ENCODE assay signal across 10 mouse cellular contexts in genomic region chr13:95419204-95419749, GRCm38 (mm10). TPM values are rescaled to one million over a fixed set of nuclear protein-coding genes. Genes with fewer than 3 reads are reported as not detected.
DNase-seq lines count a peak whose midpoint lies in the region; ATAC-seq and TF ChIP-seq lines count a peak whose summit lies in the region.
"Had no signal": no experiment of that assay in that cellular context is flagged by ENCODE, and none has a peak within 500 bp of the region (broad histone marks: within the 10 kb centered on the region; RNA-seq: fewer than 3 reads in every experiment).

No protein-coding gene starts in this region.

- ATAC-seq in kidney, embryonic 14.5 days (ENCODE audit: low FRiP score, low TSS enrichment): peak; percentile 39; the same call in 1 of the 2 replicates
- ATAC-seq in forebrain, postnatal 0 days: peak; percentile 79
- ATAC-seq in midbrain, embryonic 15.5 days (replicated peaks): peak; percentile 92

- WGBS in kidney, embryonic 14.5 days: 13% methylated on average over 8 of the region's 8 CpGs
- 14% methylated on average over 8 of the region's 8 CpGs for WGBS in forebrain, postnatal 0 days
- 13% methylated on average over 8 of the region's 8 CpGs for WGBS in midbrain, embryonic 15.5 days

- no peak for TF ChIP-seq CTCF in forebrain, postnatal 0 days (IDR thresholded peaks at IDR 0.05; ENCODE audit: low read depth)

- H3K4me2 ChIP-seq in kidney, embryonic 14.5 days (replicated peaks; ENCODE audit: low read depth, low read length): peak overlapping the region; percentile 13; the same call in 1 of the 2 replicates
- 0 out of 2 replicates have a peak overlapping the region, but pooled peaks have one; percentile 8 for H3K4me2 ChIP-seq in forebrain, postnatal 0 days (ENCODE audit: low read depth)
- H3K4me2 ChIP-seq in midbrain, embryonic 15.5 days: peak overlapping the region; percentile 35
- H3K4me2 ChIP-seq: liver, embryonic 15.5 days had no signal

- H3K27me3 ChIP-seq in kidney, embryonic 14.5 days (ENCODE audit: control insufficient read depth, insufficient read depth, low read length): no peaks in the 10 kb centered on the region
- no peaks in the 10 kb centered on the region for H3K27me3 ChIP-seq in forebrain, postnatal 0 days (ENCODE audit: insufficient read depth, low read length)
- H3K27me3 ChIP-seq in midbrain, embryonic 15.5 days (replicated peaks): no peaks in the 10 kb centered on the region
- H3K27me3 ChIP-seq: liver, embryonic 15.5 days had no signal

- peaks cover 7% of the 10 kb centered on the region; the same call in 1 of the 2 replicates for H3K4me1 ChIP-seq in kidney, embryonic 14.5 days (ENCODE audit: control insufficient read depth, insufficient read depth, low read length)
- H3K4me1 ChIP-seq in forebrain, postnatal 0 days (ENCODE audit: insufficient read depth): peaks cover 5% of the 10 kb centered on the region; the same call in 1 of the 2 replicates
- peaks cover 23% of the 10 kb centered on the region for H3K4me1 ChIP-seq in midbrain, embryonic 15.5 days
- H3K4me1 ChIP-seq: liver, embryonic 15.5 days had no signal

- no peak overlapping the region for H3K4me3 ChIP-seq in kidney, embryonic 14.5 days (ENCODE audit: low read length)
- no peak overlapping the region for H3K4me3 ChIP-seq in forebrain, postnatal 0 days (ENCODE audit: low read depth, low read length)
- no peak overlapping the region for H3K4me3 ChIP-seq in midbrain, embryonic 15.5 days
- H3K4me3 ChIP-seq: liver, embryonic 15.5 days had no signal

- H3K9ac ChIP-seq in kidney, embryonic 14.5 days (ENCODE audit: low read depth, low read length): no peak overlapping the region
- H3K9ac ChIP-seq in forebrain, postnatal 0 days: no peak overlapping the region
- no peak overlapping the region for H3K9ac ChIP-seq in midbrain, embryonic 15.5 days
- H3K9ac ChIP-seq: liver, embryonic 15.5 days had no signal

- no peaks in the 10 kb centered on the region for H3K36me3 ChIP-seq in kidney, embryonic 14.5 days (ENCODE audit: control insufficient read depth, insufficient read depth, low read length)
- no peaks in the 10 kb centered on the region for H3K36me3 ChIP-seq in forebrain, postnatal 0 days (ENCODE audit: insufficient read depth)
- H3K36me3 ChIP-seq in midbrain, embryonic 15.5 days (replicated peaks): no peaks in the 10 kb centered on the region
- H3K36me3 ChIP-seq: liver, embryonic 15.5 days had no signal

- H3K27ac ChIP-seq in kidney, embryonic 14.5 days (ENCODE audit: low read depth, low read length): no peak overlapping the region
- H3K27ac ChIP-seq in forebrain, postnatal 0 days (ENCODE audit: low read depth, low read length): peak overlapping the region; percentile 54; the same call in 1 of the 2 replicates
- peak overlapping the region; percentile 72 for H3K27ac ChIP-seq in midbrain, embryonic 15.5 days
- H3K27ac ChIP-seq: liver, embryonic 15.5 days had no signal

- DNase-seq in kidney, adult 11 months: no peak
- peak; percentile 47 for DNase-seq in brain, adult 2 months (ENCODE audit: low read depth, low spot score)
- peak; percentile 63 for DNase-seq in forebrain, postnatal 0 days
- no peak for DNase-seq in lung, postnatal 36 days
- no peak for DNase-seq in urinary bladder, postnatal 36 days (ENCODE audit: low spot score in 2 of 2)
- no peak for DNase-seq in adrenal gland, adult 8-10 months
- DNase-seq: kidney, postnatal 25 days had no signal

- H3K9me3 ChIP-seq in kidney, embryonic 14.5 days (ENCODE audit: control insufficient read depth, low read length): no peaks in the 10 kb centered on the region
- H3K9me3 ChIP-seq in forebrain, postnatal 0 days (ENCODE audit: low read length): no peaks in the 10 kb centered on the region
- H3K9me3 ChIP-seq in midbrain, embryonic 15.5 days: no peaks in the 10 kb centered on the region
- H3K9me3 ChIP-seq: liver, embryonic 15.5 days had no signal

RNA-seq across cellular contexts. Expression of gene Crhbp, which starts 25.4 kb away (rescaled TPM):
- polyA plus RNA-seq in kidney, embryonic 14.5 days (2014; fragmentation: Nextera tagmentation; extraction: Ambion mirVana): not detected in 2 replicates
- 4.5 and 4.6 TPM in 2 replicates for total RNA-seq in forebrain, postnatal 0 days (2014; rRNA removed)
- polyA plus RNA-seq in forebrain, postnatal 0 days (2015; fragmentation: Nextera tagmentation; extraction: Ambion mirVana): 5.1 and 5.5 TPM in 2 replicates
- 2.7 and 3.4 TPM in 2 replicates for polyA plus RNA-seq in midbrain, embryonic 15.5 days (2015; fragmentation: Nextera tagmentation; extraction: Ambion mirVana)
- total RNA-seq in adrenal gland, adult 8-10 months (2022): not detected

RNA-seq across cellular contexts. Expression of gene Aggf1, which starts 44.1 kb away (rescaled TPM):
- polyA plus RNA-seq in kidney, embryonic 14.5 days (2014; fragmentation: Nextera tagmentation; extraction: Ambion mirVana): 33.4 and 40.2 TPM in 2 replicates
- 34.3 and 36.5 TPM in 2 replicates for total RNA-seq in forebrain, postnatal 0 days (2014; rRNA removed)
- polyA plus RNA-seq in forebrain, postnatal 0 days (2015; fragmentation: Nextera tagmentation; extraction: Ambion mirVana): 31.0 and 32.8 TPM in 2 replicates
- 41.8 and 42.9 TPM in 2 replicates for polyA plus RNA-seq in midbrain, embryonic 15.5 days (2015; fragmentation: Nextera tagmentation; extraction: Ambion mirVana)
- total RNA-seq in adrenal gland, adult 8-10 months (2022): 10 to 100 TPM; 37.8 to 43.1 (median 40.3) TPM

RNA-seq across cellular contexts. Expression of gene S100z, which starts 59.2 kb away (rescaled TPM):
- not detected in 2 replicates for polyA plus RNA-seq in kidney, embryonic 14.5 days (2014; fragmentation: Nextera tagmentation; extraction: Ambion mirVana)
- not detected in 2 replicates for total RNA-seq in forebrain, postnatal 0 days (2014; rRNA removed)
- polyA plus RNA-seq in forebrain, postnatal 0 days (2015; fragmentation: Nextera tagmentation; extraction: Ambion mirVana): not detected in 2 replicates
- not detected in 2 replicates for polyA plus RNA-seq in midbrain, embryonic 15.5 days (2015; fragmentation: Nextera tagmentation; extraction: Ambion mirVana)
- not detected for total RNA-seq in adrenal gland, adult 8-10 months (2022)
- polyA plus RNA-seq: liver, embryonic 15.5 days had no signal

Comparison
In these comparisons a context has a peak if more than half of its experiments do, and no peak if none do; other contexts are left out.
1. ATAC-seq: peak in every context shown above with its lines; median percentile 92 in midbrain, embryonic 15.5 days; 79 in forebrain, postnatal 0 days; 39 in kidney, embryonic 14.5 days.
2. DNase-seq: peak in brain, adult 2 months (single experiment) and forebrain, postnatal 0 days (single experiment); none in kidney, adult 11 months (single experiment), lung, postnatal 36 days (single experiment), urinary bladder, postnatal 36 days (0 of 2) and adrenal gland, adult 8-10 months (single experiment).
3. Peak in every context shown above with its lines, with median percentiles within 50 percentile points of each other: H3K4me2 ChIP-seq.